Mouse (Mus musculus): ENCODE measurements at regions not wholly inside any gene's neighbourhood (a gene's known extent, or its start where the extent isn't known, plus 50 kb on each side); places are given as distances from the start of the nearest gene placed in this dataset.
A peak's percentile ranks its signal among the peaks of the same experiment; 100 is the strongest.

- Histone ChIP-seq H3K36me3 (ENCODE audit: control insufficient read depth, insufficient read depth, low read length) (no peaks in the 10 kb centered on the region), H3K4me1 (ENCODE audit: control insufficient read depth, insufficient read depth, low read depth, low read length) (peaks cover 12% of the 10 kb centered on the region), H3K27ac (ENCODE audit: low read depth, low read length) (no peak overlapping the region), H3K27me3 (replicated peaks; ENCODE audit: control insufficient read depth, insufficient read depth, low read length) (no peaks in the 10 kb centered on the region), H3K9ac (ENCODE audit: low read depth, low read length) (no peak overlapping the region), H3K4me2 (ENCODE audit: low read length) (no peak overlapping the region), H3K4me3 (ENCODE audit: low read length) (no peak overlapping the region), H3K9me3 (ENCODE audit: control insufficient read depth, low read length) (no peaks in the 10 kb centered on the region)
- no peak for ATAC-seq
- 56% methylated on average over 7 of the region's 7 CpGs for WGBS
Observed at GRCm38 (mm10) chr13:47953776-47954175, 307.3 kb upstream of the Id4 start.

- peak; percentile 32; the same call in 1 of the 2 replicates for ATAC-seq
- Histone ChIP-seq H3K4me2 (ENCODE audit: low read length) (peak overlapping the region; percentile 32), H3K27ac (ENCODE audit: low read depth, low read length) (no peak overlapping the region), H3K27me3 (replicated peaks; ENCODE audit: control insufficient read depth, insufficient read depth, low read length) (no peaks in the 10 kb centered on the region), H3K36me3 (ENCODE audit: control insufficient read depth, insufficient read depth, low read length) (no peaks in the 10 kb centered on the region), H3K9me3 (ENCODE audit: control insufficient read depth, low read length) (no peaks in the 10 kb centered on the region), H3K4me1 (ENCODE audit: control insufficient read depth, insufficient read depth, low read depth, low read length) (peaks cover 12% of the 10 kb centered on the region), H3K4me3 (ENCODE audit: low read length) (no peak overlapping the region), H3K9ac (ENCODE audit: low read depth, low read length) (no peak overlapping the region)
- 50% methylated on average over 10 of the region's 10 CpGs for WGBS
Observed at GRCm38 (mm10) chr13:47955504-47955903, 305.5 kb upstream of the Id4 start.

GRCm38 (mm10) chr13:47957662-47958061, 303.4 kb upstream of the Id4 start:
- Histone ChIP-seq H3K9ac (ENCODE audit: low read depth, low read length) (no peak overlapping the region), H3K4me1 (ENCODE audit: control insufficient read depth, insufficient read depth, low read depth, low read length) (peaks cover 7% of the 10 kb centered on the region), H3K4me3 (ENCODE audit: low read length) (no peak overlapping the region), H3K36me3 (ENCODE audit: control insufficient read depth, insufficient read depth, low read length) (no peaks in the 10 kb centered on the region), H3K4me2 (ENCODE audit: low read length) (no peak overlapping the region), H3K9me3 (ENCODE audit: control insufficient read depth, low read length) (no peaks in the 10 kb centered on the region), H3K27ac (ENCODE audit: low read depth, low read length) (no peak overlapping the region), H3K27me3 (replicated peaks; ENCODE audit: control insufficient read depth, insufficient read depth, low read length) (no peaks in the 10 kb centered on the region)
- 72% methylated on average over 11 of the region's 11 CpGs for WGBS
- ATAC-seq, result no peak

GRCm38 (mm10) chr13:47974216-47974615, 286.8 kb upstream of the Id4 start:
- H3K36me3 ChIP-seq (ENCODE audit: control insufficient read depth, insufficient read depth, low read length), result no peaks in the 10 kb centered on the region
- no peak overlapping the region for H3K27ac ChIP-seq (ENCODE audit: low read depth, low read length)
- H3K9me3 ChIP-seq (ENCODE audit: control insufficient read depth, low read length), result no peaks in the 10 kb centered on the region
- H3K4me3 ChIP-seq (ENCODE audit: low read length), result no peak overlapping the region
- peaks cover 3% of the 10 kb centered on the region; the same call in 1 of the 2 replicates for H3K4me1 ChIP-seq (ENCODE audit: control insufficient read depth, insufficient read depth, low read depth, low read length)
- H3K27me3 ChIP-seq (replicated peaks; ENCODE audit: control insufficient read depth, insufficient read depth, low read length), result no peaks in the 10 kb centered on the region
- H3K4me2 ChIP-seq (ENCODE audit: low read length), result peak overlapping the region; percentile 35
- no peak for ATAC-seq
- WGBS, result 20% methylated on average over 12 of the region's 12 CpGs
- no peak overlapping the region for H3K9ac ChIP-seq (ENCODE audit: low read depth, low read length)

- Histone ChIP-seq H3K36me3 (ENCODE audit: control insufficient read depth, insufficient read depth, low read length) (no peaks in the 10 kb centered on the region), H3K4me1 (ENCODE audit: control insufficient read depth, insufficient read depth, low read depth, low read length) (peaks cover 3% of the 10 kb centered on the region; the same call in 1 of the 2 replicates), H3K4me3 (ENCODE audit: low read length) (no peak overlapping the region), H3K27me3 (replicated peaks; ENCODE audit: control insufficient read depth, insufficient read depth, low read length) (no peaks in the 10 kb centered on the region), H3K4me2 (ENCODE audit: low read length) (no peak overlapping the region; the same call in 1 of the 2 replicates), H3K9ac (ENCODE audit: low read depth, low read length) (no peak overlapping the region), H3K27ac (ENCODE audit: low read depth, low read length) (no peak overlapping the region), H3K9me3 (ENCODE audit: control insufficient read depth, low read length) (no peaks in the 10 kb centered on the region)
- WGBS, result 79% methylated on average over 16 of the region's 16 CpGs
- ATAC-seq, result no peak
Observed at GRCm38 (mm10) chr13:47974756-47975515, 286.1 kb upstream of the Id4 start.

- Histone ChIP-seq H3K4me1 (ENCODE audit: control insufficient read depth, insufficient read depth, low read depth, low read length) (no peaks in the 10 kb centered on the region), H3K4me3 (ENCODE audit: low read length) (no peak overlapping the region), H3K4me2 (ENCODE audit: low read length) (no peak overlapping the region), H3K9me3 (ENCODE audit: control insufficient read depth, low read length) (no peaks in the 10 kb centered on the region), H3K36me3 (ENCODE audit: control insufficient read depth, insufficient read depth, low read length) (no peaks in the 10 kb centered on the region), H3K9ac (ENCODE audit: low read depth, low read length) (no peak overlapping the region), H3K27ac (ENCODE audit: low read depth, low read length) (no peak overlapping the region), H3K27me3 (replicated peaks; ENCODE audit: control insufficient read depth, insufficient read depth, low read length) (no peaks in the 10 kb centered on the region)
- WGBS, result 58% methylated on average over 5 of the region's 5 CpGs
- ATAC-seq, result no peak
Observed at GRCm38 (mm10) chr13:47998495-47998894, 262.5 kb upstream of the Id4 start.

- Histone ChIP-seq H3K4me3 (ENCODE audit: low read length) (no peak overlapping the region), H3K27me3 (replicated peaks; ENCODE audit: control insufficient read depth, insufficient read depth, low read length) (no peaks in the 10 kb centered on the region), H3K36me3 (ENCODE audit: control insufficient read depth, insufficient read depth, low read length) (no peaks in the 10 kb centered on the region), H3K9me3 (ENCODE audit: control insufficient read depth, low read length) (no peaks in the 10 kb centered on the region), H3K4me2 (ENCODE audit: low read length) (no peak overlapping the region), H3K4me1 (ENCODE audit: control insufficient read depth, insufficient read depth, low read depth, low read length) (no peaks in the 10 kb centered on the region), H3K9ac (ENCODE audit: low read depth, low read length) (no peak overlapping the region), H3K27ac (ENCODE audit: low read depth, low read length) (no peak overlapping the region)
- ATAC-seq, result peak; percentile 73; the same call in 1 of the 2 replicates
- WGBS, result 42% methylated on average over 4 of the region's 4 CpGs
Observed at GRCm38 (mm10) chr13:47999399-47999798, 261.6 kb upstream of the Id4 start.

- H3K27me3 ChIP-seq (replicated peaks; ENCODE audit: control insufficient read depth, insufficient read depth, low read length), result no peaks in the 10 kb centered on the region
- H3K9me3 ChIP-seq (ENCODE audit: control insufficient read depth, low read length), result no peaks in the 10 kb centered on the region
- no peaks in the 10 kb centered on the region for H3K36me3 ChIP-seq (ENCODE audit: control insufficient read depth, insufficient read depth, low read length)
- no peak for ATAC-seq
- H3K4me2 ChIP-seq (ENCODE audit: low read length), result no peak overlapping the region
- H3K9ac ChIP-seq (ENCODE audit: low read depth, low read length), result no peak overlapping the region
- 91% methylated on average over 4 of the region's 4 CpGs for WGBS
- H3K4me1 ChIP-seq (ENCODE audit: control insufficient read depth, insufficient read depth, low read depth, low read length), result no peaks in the 10 kb centered on the region
- H3K27ac ChIP-seq (ENCODE audit: low read depth, low read length), result no peak overlapping the region
- H3K4me3 ChIP-seq (ENCODE audit: low read length), result no peak overlapping the region
Observed at GRCm38 (mm10) chr13:48003126-48003525, 257.9 kb upstream of the Id4 start.

- 0 out of 2 replicates have a peak, but pooled peaks cover 2% of the 10 kb centered on the region for H3K4me1 ChIP-seq (ENCODE audit: control insufficient read depth, insufficient read depth, low read depth, low read length)
- H3K27ac ChIP-seq (ENCODE audit: low read depth, low read length), result no peak overlapping the region
- no peak overlapping the region; the same call in 1 of the 2 replicates for H3K4me2 ChIP-seq (ENCODE audit: low read length)
- WGBS, result 22% methylated on average over 7 of the region's 7 CpGs
- ATAC-seq, result no peak
- H3K27me3 ChIP-seq (replicated peaks; ENCODE audit: control insufficient read depth, insufficient read depth, low read length), result no peaks in the 10 kb centered on the region
- H3K9me3 ChIP-seq (ENCODE audit: control insufficient read depth, low read length), result no peaks in the 10 kb centered on the region
- no peaks in the 10 kb centered on the region for H3K36me3 ChIP-seq (ENCODE audit: control insufficient read depth, insufficient read depth, low read length)
- no peak overlapping the region for H3K4me3 ChIP-seq (ENCODE audit: low read length)
- H3K9ac ChIP-seq (ENCODE audit: low read depth, low read length), result no peak overlapping the region
Observed at GRCm38 (mm10) chr13:48013336-48013750, 247.7 kb upstream of the Id4 start.

Measured in hindbrain, embryonic 16.5 days (tissue).